ENCODE assay signal across 8 mouse cellular contexts in the genomic region with DNA sequence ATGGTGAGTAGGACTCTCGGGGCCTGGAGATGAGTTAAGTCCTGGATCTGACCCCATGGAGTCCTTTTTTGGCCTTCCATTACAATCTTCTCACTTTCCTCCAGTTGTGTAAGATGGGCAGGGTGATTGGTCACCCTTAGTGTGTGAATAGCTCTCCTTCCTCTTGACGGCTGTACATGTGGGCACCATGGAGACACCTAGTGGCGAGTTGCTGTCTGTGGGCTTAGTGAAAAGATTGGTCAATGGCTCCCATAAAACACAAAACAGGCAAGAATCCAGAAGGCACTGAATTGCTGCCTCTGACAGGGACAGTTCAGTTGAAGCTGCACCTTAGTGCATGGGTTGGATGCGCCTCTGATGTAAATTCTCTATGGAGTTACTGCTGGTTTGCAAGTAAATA. TPM values are rescaled to one million over a fixed set of nuclear protein-coding genes. Genes with fewer than 3 reads are reported as not detected.
DNase-seq lines count a peak whose midpoint lies in the region; ATAC-seq lines count a peak whose summit lies in the region.

No protein-coding gene starts in this region.

- no peak overlapping the region for H3K9ac ChIP-seq in hindbrain, embryonic 12.5 days
- no peak overlapping the region for H3K9ac ChIP-seq in heart, embryonic 16.5 days (ENCODE audit: low read length)

- ATAC-seq in hindbrain, embryonic 12.5 days (ENCODE audit: low FRiP score): no peak
- peak; percentile 67; the same call in 1 of the 2 replicates for ATAC-seq in heart, embryonic 16.5 days (replicated peaks; ENCODE audit: extremely low read depth, insufficient read depth, low FRiP score)

- 23% methylated on average over 4 of the region's 4 CpGs for WGBS in hindbrain, embryonic 10.5 days
- WGBS in hindbrain, embryonic 12.5 days: 19% methylated on average over 4 of the region's 4 CpGs
- WGBS in heart, embryonic 16.5 days: 17% methylated on average over 4 of the region's 4 CpGs

- H3K4me2 ChIP-seq in hindbrain, embryonic 12.5 days (replicated peaks): no peak overlapping the region
- no peak overlapping the region for H3K4me2 ChIP-seq in heart, embryonic 16.5 days (ENCODE audit: low read depth, low read length)

- H3K4me1 ChIP-seq in hindbrain, embryonic 10.5 days (replicated peaks): peaks cover 2% of the 10 kb centered on the region; the same call in 1 of the 2 replicates
- H3K4me1 ChIP-seq in hindbrain, embryonic 12.5 days: no peaks in the 10 kb centered on the region
- H3K4me1 ChIP-seq in heart, embryonic 16.5 days (ENCODE audit: control insufficient read depth, insufficient read depth, low read length): no peaks in the 10 kb centered on the region

- DNase-seq in hindbrain, embryonic 10.5 days (ENCODE audit: low spot score): peak; percentile 58
- DNase-seq in adrenal gland, adult 8-10 months: peak; percentile 77
- peak; percentile 44 for DNase-seq in embryo, embryonic 11.5 days (ENCODE audit: low read depth, low spot score)
- peak; percentile 79 for DNase-seq in layer of hippocampus, adult 11-12 months (ENCODE audit: low spot score)
- peak; percentile 68 for DNase-seq in lung, postnatal 14 days
- peak; percentile 65 for DNase-seq in right cerebral cortex, postnatal 25 days

- no peaks in the 10 kb centered on the region for H3K36me3 ChIP-seq in hindbrain, embryonic 10.5 days
- H3K36me3 ChIP-seq in hindbrain, embryonic 12.5 days: no peaks in the 10 kb centered on the region
- no peaks in the 10 kb centered on the region for H3K36me3 ChIP-seq in heart, embryonic 16.5 days (ENCODE audit: control insufficient read depth, insufficient read depth)

- H3K9me3 ChIP-seq in hindbrain, embryonic 10.5 days: no peaks in the 10 kb centered on the region
- H3K9me3 ChIP-seq in hindbrain, embryonic 12.5 days (replicated peaks): no peaks in the 10 kb centered on the region
- H3K9me3 ChIP-seq in heart, embryonic 16.5 days (replicated peaks; ENCODE audit: control insufficient read depth, low read length): no peaks in the 10 kb centered on the region

- H3K27me3 ChIP-seq in hindbrain, embryonic 10.5 days (ENCODE audit: insufficient read depth, poor library complexity, severe bottlenecking): no peaks in the 10 kb centered on the region
- no peaks in the 10 kb centered on the region for H3K27me3 ChIP-seq in hindbrain, embryonic 12.5 days
- H3K27me3 ChIP-seq in heart, embryonic 16.5 days (ENCODE audit: control insufficient read depth, insufficient read depth, low read length): peaks cover 8% of the 10 kb centered on the region; the same call in 1 of the 2 replicates

- no peak overlapping the region for H3K4me3 ChIP-seq in hindbrain, embryonic 10.5 days
- no peak overlapping the region for H3K4me3 ChIP-seq in hindbrain, embryonic 12.5 days
- H3K4me3 ChIP-seq in heart, embryonic 16.5 days (ENCODE audit: low read length): no peak overlapping the region

- no peak overlapping the region for H3K27ac ChIP-seq in hindbrain, embryonic 10.5 days
- H3K27ac ChIP-seq in hindbrain, embryonic 12.5 days: no peak overlapping the region
- H3K27ac ChIP-seq in heart, embryonic 16.5 days (ENCODE audit: low read length): no peak overlapping the region

RNA-seq across cellular contexts. Expression of gene Rims4, which starts 33.3 kb away (rescaled TPM):
- 1.2 and 1.6 TPM in 2 replicates for polyA plus RNA-seq in hindbrain, embryonic 10.5 days (2016; fragmentation: Nextera tagmentation; extraction: Ambion mirVana)
- polyA plus RNA-seq in hindbrain, embryonic 12.5 days (2016; fragmentation: Nextera tagmentation; extraction: Ambion mirVana): 5.6 TPM in 2 replicates
- total RNA-seq in adrenal gland, adult 8-10 months (2022): 100 to 1,000 TPM in 2 of 4 experiments, 10 to 100 TPM in 2; 85.0 to 169 (median 121) TPM
- 0.12 and 0.31 TPM in 2 replicates for polyA plus RNA-seq in heart, embryonic 16.5 days (2015; fragmentation: Nextera tagmentation; extraction: Ambion mirVana)

RNA-seq across cellular contexts. Expression of gene Ywhab, which starts 43.0 kb away (rescaled TPM):
- polyA plus RNA-seq in hindbrain, embryonic 10.5 days (2016; fragmentation: Nextera tagmentation; extraction: Ambion mirVana): 294 and 318 TPM in 2 replicates
- 355 and 373 TPM in 2 replicates for polyA plus RNA-seq in hindbrain, embryonic 12.5 days (2016; fragmentation: Nextera tagmentation; extraction: Ambion mirVana)
- total RNA-seq in adrenal gland, adult 8-10 months (2022): 100 to 1,000 TPM; 219 to 306 (median 257) TPM
- 198 TPM in 2 replicates for polyA plus RNA-seq in heart, embryonic 16.5 days (2015; fragmentation: Nextera tagmentation; extraction: Ambion mirVana)
